Mouse (Mus musculus) neural tube, embryonic 10.5 days (tissue): ENCODE measurements around the gene Cyp2d12.
"Not testable (repeated sequence)": the region's sequence is repeated elsewhere in the genome, so short reads cannot be mapped to it uniquely, and the experiment has no call there.

Experiments used
- DNase-seq: peaks from one replicate; pipeline ENCODE4 v3.0.0-alpha.2; 2017; ENCODE audit warnings: low spot score; ENCODE audit errors: extremely low spot score

Gene Cyp2d12

DNA sequence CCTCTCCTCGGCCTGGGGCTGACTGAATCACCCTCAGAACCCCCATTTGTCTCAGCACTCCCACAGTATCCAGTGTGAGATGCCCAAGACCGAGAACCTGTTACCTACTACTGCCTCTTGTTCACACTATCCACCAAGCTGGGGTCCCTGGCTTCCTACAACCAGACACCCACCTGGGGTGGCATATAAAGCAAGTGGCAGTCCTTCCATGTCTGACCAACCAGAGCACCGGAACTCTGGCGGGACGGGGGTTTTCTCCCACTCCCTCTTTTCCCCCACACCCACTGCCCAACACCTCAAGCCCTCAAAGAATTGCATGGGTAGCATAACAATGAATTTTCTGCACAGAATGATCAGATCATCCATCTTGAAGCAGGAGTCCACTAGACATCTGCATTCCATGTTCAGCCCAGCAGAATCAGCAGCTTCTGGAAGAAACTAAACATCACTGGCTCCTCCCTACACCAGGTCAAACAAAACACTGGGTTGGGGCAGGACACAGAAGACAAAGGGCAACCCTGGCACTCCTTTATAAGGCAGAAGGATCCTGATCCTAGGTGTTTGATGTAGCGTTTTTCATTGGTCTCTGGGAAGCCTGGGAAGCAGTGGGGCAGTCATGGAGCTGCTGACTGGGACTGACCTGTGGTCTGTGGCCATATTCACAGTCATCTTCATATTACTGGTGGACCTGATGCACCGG lies at the start of gene Cyp2d12:
Gene Cyp2d12, plus strand, starts transcription at position 542 of the 700 bp plus-strand sequence.
- no peak for DNase-seq

DNA sequence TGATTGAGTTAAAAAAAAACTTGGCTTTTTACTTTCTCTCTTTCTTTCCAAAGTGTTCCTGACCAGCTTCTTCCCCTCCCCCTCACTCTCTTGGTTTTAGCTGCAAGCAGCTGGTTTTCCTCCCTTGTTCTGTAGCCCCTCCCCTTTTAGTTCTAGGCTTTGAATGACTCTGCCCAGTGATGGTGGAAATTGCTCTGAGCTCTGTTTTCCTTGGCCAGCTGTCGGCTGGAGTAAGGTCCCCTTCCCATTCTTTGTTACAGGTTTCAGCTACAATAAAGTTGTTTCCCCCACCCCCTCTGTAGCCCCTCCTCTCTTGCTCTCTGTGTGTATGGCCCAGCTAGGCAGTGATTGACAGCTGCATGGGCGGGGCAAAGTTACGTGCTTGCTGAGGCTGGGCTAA lies 47.9 kb upstream of the Cyp2d12 start:
- DNase-seq = no peak

DNA sequence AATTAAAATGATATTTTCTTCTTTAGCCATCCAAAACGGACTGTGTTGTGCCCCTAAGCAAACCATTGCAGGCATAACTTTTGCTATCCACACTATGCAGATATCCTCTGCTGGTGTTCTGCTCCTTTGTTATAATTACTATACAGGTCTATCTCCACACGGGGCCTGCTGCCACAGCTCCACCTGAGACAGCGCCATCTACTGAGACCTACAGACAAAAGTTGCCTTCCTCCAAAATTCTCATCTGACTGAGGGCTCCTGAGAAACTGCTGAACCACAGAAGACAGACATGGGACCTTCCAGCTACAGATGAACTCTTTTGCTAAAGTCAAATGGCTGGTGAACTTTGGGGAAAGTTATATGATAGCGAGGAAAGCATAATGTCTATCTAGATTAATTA lies 47.1 kb upstream of the Cyp2d12 start:
- DNase-seq = not testable (repeated sequence)

GRCm38 (mm10) chr15:82509495-82509894 lies 45.4 kb upstream of the Cyp2d12 start:
- DNase-seq = not testable (repeated sequence)

DNA sequence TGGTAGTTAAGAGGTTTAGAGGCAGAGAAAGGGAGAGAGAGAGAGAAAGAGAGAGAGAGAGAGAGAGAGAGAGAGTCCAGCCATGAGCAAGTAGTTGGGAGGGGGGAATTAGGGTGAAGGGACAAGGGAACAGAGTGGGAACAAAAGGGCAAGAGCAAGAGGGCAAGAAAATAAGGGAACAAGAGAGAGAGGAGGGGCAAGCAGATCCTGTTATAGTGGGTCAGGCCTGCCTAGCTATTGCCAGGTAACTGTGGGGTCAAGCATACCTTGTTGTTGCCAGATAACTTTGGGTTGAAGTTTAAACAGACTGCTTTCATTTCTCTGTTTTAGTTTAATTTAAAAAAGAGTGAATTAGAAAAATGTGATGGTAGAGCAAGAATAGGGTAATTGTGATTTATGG lies 44.4 kb upstream of the Cyp2d12 start:
- not testable (repeated sequence) for DNase-seq

GRCm38 (mm10) chr15:82512111-82512510 lies 42.8 kb upstream of the Cyp2d12 start:
- DNase-seq = not testable (repeated sequence)

- not testable (repeated sequence) for DNase-seq
These were observed 38.7 kb upstream of the Cyp2d12 start for GRCm38 (mm10) chr15:82516174-82516573.

DNA sequence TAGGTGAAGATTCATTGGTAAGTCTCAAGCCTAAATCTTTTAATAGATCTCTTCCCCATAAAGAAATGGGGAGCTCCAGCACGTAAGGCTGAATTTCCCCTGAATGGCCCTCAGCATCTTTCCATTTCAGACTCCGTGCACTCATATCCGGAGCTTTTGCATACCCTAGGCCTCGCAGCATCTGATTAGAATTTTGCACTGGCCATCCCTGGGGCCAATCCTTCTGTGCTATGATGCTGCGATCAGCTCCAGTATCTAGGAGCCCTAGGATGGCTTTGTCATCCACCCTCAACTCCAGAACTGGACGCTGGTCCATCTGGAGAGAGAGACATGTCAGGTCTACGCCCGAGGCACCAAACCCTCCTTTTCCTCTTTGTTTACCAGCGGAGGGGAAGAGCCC lies 27.5 kb upstream of the Cyp2d12 start:
- DNase-seq = not testable (repeated sequence)

GRCm38 (mm10) chr15:82532721-82533120 lies 22.2 kb upstream of the Cyp2d12 start:
- DNase-seq = not testable (repeated sequence)

DNA sequence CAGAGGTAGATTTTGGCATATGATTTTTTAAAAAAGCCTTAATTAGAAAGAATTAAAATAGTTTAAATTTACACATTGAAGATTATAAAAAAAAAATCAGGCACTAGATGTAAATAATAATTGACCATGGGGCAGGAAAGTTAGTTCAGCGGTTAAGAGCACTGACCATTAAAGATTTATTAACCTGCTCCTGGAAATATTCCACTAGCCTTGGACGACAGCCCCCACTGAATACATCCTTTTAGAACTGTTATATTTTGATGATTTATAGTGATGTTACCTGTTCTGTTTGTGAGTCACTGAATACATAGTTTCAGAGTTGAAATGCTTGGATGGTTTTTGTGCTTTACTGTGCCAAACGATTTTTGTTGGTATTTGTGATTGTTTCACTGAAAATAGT lies 11.9 kb upstream of the Cyp2d12 start:
- DNase-seq = not testable (repeated sequence)

GRCm38 (mm10) chr15:82544561-82544960 lies 10.3 kb upstream of the Cyp2d12 start:
- not testable (repeated sequence) for DNase-seq

DNA sequence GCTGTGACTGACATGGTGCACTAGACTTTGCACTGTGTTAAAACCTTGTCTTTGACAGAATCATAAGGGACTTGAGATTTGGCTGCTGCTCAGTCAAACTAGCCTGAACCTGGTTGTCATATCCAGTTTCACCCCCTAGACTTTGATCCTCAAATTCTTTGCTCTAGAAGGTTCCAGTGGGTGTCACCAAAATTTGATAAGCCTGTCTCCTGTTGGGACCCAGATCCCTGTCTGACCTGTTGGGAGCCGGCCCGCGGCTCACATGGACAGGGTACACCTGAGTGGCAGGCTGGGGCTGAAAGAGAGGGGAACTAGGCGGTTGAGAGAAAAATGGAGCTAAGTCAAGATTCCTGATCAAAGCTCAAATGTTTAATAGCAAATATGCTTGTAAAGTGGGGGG lies 7.1 kb upstream of the Cyp2d12 start:
- not testable (repeated sequence) for DNase-seq

DNA sequence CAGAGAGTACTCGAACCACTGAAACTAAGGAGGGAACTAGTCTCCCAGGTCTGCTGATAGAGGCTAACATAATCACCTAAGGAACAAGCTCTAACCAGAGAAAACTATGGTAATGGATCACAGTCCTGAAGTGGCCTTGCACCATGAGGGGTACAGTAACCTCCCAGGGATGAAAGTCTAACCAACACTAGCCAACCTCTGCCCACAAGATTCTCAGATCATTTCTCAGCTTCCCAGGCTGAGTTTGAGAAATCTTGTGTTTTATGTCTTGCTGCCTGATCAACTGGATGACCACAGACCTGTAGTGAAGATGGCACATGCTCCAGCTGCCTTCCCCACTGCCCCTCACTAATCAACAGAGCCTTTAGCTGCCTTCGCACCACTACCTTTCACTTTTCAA lies 1.7 kb upstream of the Cyp2d12 start:
- DNase-seq = not testable (repeated sequence)

- DNase-seq = no peak
These were observed 18.0 kb downstream of the Cyp2d12 start for GRCm38 (mm10) chr15:82572856-82573255.

- DNase-seq = no peak
These were observed 24.2 kb downstream of the Cyp2d12 start for GRCm38 (mm10) chr15:82579071-82579470.

GRCm38 (mm10) chr15:82582621-82583020 lies 27.7 kb downstream of the Cyp2d12 start:
- no peak for DNase-seq
